Mouse (Mus musculus) inflammation-experienced regulatory T-cells, adult 6 months (primary cell): ENCODE measurements around the gene Tsc22d1. TPM values are rescaled to one million over a fixed set of nuclear protein-coding genes. Genes with fewer than 3 reads are reported as not detected.

Experiments
- ATAC-seq: one replicate; pipeline ENCODE4 v1.8.0; 2017
- polyA plus RNA-seq, 3 experiments: library from polyadenylated mRNA; unstranded; fragments of 100-300 nt; shearing (Covaris generic); gene quantifications; one replicate each; pipeline ENCODE4 v1.2.1; 2017

The Tsc22d1 gene
- polyA plus RNA-seq, result 1 to 10 TPM; 5.9 to 8.7 (median 7.8) TPM

- ATAC-seq, result peak; percentile 8
Observed at GRCm38 (mm10) chr14:76414862-76415780, at the start of gene Tsc22d1. Tsc22d1 (plus strand) TSS chr14:76414961.

GRCm38 (mm10) chr14:76373638-76374037 lies 41.1 kb upstream of the Tsc22d1 start:
- no peak for ATAC-seq

- no peak for ATAC-seq
Observed at GRCm38 (mm10) chr14:76374601-76375000, 40.2 kb upstream of the Tsc22d1 start.

GRCm38 (mm10) chr14:76376561-76376960 lies 38.2 kb upstream of the Tsc22d1 start:
- ATAC-seq, result no peak

GRCm38 (mm10) chr14:76379411-76379810 lies 35.4 kb upstream of the Tsc22d1 start:
- no peak for ATAC-seq

- no peak for ATAC-seq
Observed at GRCm38 (mm10) chr14:76388025-76388424, 26.7 kb upstream of the Tsc22d1 start.

GRCm38 (mm10) chr14:76398251-76398650 lies 16.5 kb upstream of the Tsc22d1 start:
- no peak for ATAC-seq

GRCm38 (mm10) chr14:76402574-76402973 lies 12.2 kb upstream of the Tsc22d1 start:
- ATAC-seq, result no peak

- ATAC-seq, result no peak
Observed at GRCm38 (mm10) chr14:76409111-76409510, 5.7 kb upstream of the Tsc22d1 start.

GRCm38 (mm10) chr14:76413773-76414121 lies 1.0 kb upstream of the Tsc22d1 start:
- ATAC-seq, result no peak

- peak; percentile 74 for ATAC-seq
Observed at GRCm38 (mm10) chr14:76414122-76414861, 469 bp upstream of the Tsc22d1 start.

- no peak for ATAC-seq
Observed at GRCm38 (mm10) chr14:76415781-76416301, 1.1 kb downstream of the Tsc22d1 start.

- no peak for ATAC-seq
Observed at GRCm38 (mm10) chr14:76416366-76417040, 1.7 kb downstream of the Tsc22d1 start.

GRCm38 (mm10) chr14:76417346-76417745 lies 2.6 kb downstream of the Tsc22d1 start:
- ATAC-seq, result no peak

GRCm38 (mm10) chr14:76420726-76421125 lies 6.0 kb downstream of the Tsc22d1 start:
- no peak for ATAC-seq

GRCm38 (mm10) chr14:76421162-76421561 lies 6.4 kb downstream of the Tsc22d1 start:
- no peak for ATAC-seq

GRCm38 (mm10) chr14:76425422-76425821 lies 10.7 kb downstream of the Tsc22d1 start:
- ATAC-seq, result no peak

GRCm38 (mm10) chr14:76425986-76426530 lies 11.3 kb downstream of the Tsc22d1 start:
- ATAC-seq, result no peak

GRCm38 (mm10) chr14:76428855-76429254 lies 14.1 kb downstream of the Tsc22d1 start:
- no peak for ATAC-seq

GRCm38 (mm10) chr14:76431918-76432317 lies 17.2 kb downstream of the Tsc22d1 start:
- no peak for ATAC-seq

- no peak for ATAC-seq
Observed at GRCm38 (mm10) chr14:76432369-76432768, 17.6 kb downstream of the Tsc22d1 start.

- no peak for ATAC-seq
Observed at GRCm38 (mm10) chr14:76432816-76433215, 18.1 kb downstream of the Tsc22d1 start.

GRCm38 (mm10) chr14:76442160-76442559 lies 27.4 kb downstream of the Tsc22d1 start:
- no peak for ATAC-seq
